Mouse (Mus musculus): ENCODE measurements around the gene I830077J02Rik.

DNA sequence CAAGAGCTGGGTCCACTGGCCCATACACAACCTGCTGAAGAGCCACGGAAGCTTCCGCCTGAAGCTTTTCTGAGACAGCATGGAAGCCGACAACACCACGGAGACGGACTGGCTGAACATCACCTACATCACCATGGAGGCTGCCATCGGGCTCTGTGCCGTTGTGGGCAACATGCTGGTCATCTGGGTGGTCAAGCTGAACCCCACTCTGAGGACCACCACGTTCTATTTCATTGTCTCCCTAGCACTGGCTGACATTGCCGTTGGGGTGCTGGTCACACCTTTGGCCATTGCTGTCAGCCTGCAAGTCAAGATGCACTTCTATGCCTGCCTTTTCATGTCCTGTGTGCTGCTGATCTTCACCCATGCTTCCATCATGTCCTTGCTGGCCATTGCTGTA is 27.7 kb downstream of the I830077J02Rik start:
- TF ChIP-seq CTCF (IDR thresholded peaks at IDR 0.05; ENCODE audit: low read depth) (no peak), EP300 (IDR thresholded peaks at IDR 0.05; ENCODE audit: low read depth) (no peak)
